Mouse (Mus musculus) heart, postnatal 36 days (tissue): ENCODE data around the gene 2310061I04Rik. TPM values are rescaled to one million over a fixed set of nuclear protein-coding genes. Genes with fewer than 3 reads are reported as not detected.

Source experiments
- DNase-seq, 2 experiments: peaks; one replicate each; pipeline ENCODE4 v3.0.0; 2021 to 2022
- intact Hi-C: fragments of 180-260 bp; cut with DNase I; formaldehyde crosslinking; loops from one replicate; pipeline ENCODE4 v1.15.1; 2025
- microRNA-seq, 2 experiments: library from miRNA; unstranded; fragments of <30 nt; microRNA quantifications; one replicate each; pipeline ENCODE4 v1.2.0; 2021; ENCODE audit warnings: borderline number of aligned reads in 2 of 2
- total RNA-seq, 2 experiments: library from RNA; stranded (reverse); gene quantifications; 2 replicates each; pipeline ENCODE4 v1.2.3; 2021

Gene 2310061I04Rik
- total RNA-seq, 2 experiments from 2014 or later, result 109 to 112 TPM

DNA sequence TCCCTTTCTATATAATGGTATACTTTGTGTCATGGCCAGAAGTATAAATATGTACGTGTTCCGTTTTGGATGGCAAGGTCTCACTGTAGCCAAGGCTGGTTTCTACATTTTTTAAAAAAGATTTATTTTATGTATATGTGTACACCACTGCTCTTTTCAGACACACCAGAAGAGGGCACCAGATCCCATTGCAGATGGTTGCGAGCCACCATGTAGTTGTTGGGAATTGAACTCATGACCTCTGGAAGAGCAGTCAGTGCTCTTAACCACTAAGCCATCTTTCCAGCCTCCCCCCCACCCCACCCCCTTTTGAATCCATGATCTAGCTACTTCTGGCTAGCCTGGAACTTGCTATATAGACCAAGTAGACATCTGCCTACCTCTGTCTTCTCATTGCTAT, 53.7 kb downstream of the 2310061I04Rik start:
- no peak for DNase-seq
- intact Hi-C loops, result loop anchor here (2.0 to 5.0 kb wide), 2 partner anchors 17 to 124 kb away; partner anchors contain the start of genes Abcf1 and Nrm

Small RNAs within 50 kb of the gene (microRNA-seq; reads per million reads assigned to microRNA genes)
- gene Gm28033 (0 to 2.0 reads per million in 2 experiments), gene Mir1894 (0.72 to 1.3 reads per million in 2 experiments)

Other genes with a start within 250 kb of the 2310061I04Rik start
- gene Vars2, start 229.8 kb downstream of the 2310061I04Rik start, total RNA-seq, result 10 to 100 TPM; 31.9 to 33.0 TPM
- 10 to 100 TPM; 16.9 to 17.4 TPM for gene Gtf2h4, start 223.7 kb downstream of the 2310061I04Rik start, total RNA-seq
- 10 to 100 TPM; 29.3 to 37.4 TPM for gene Ddr1, start 192.8 kb downstream of the 2310061I04Rik start, total RNA-seq
- gene Ier3, start 75.7 kb downstream of the 2310061I04Rik start, total RNA-seq, result 10 to 100 TPM; 26.8 to 43.0 TPM
- gene Flot1, start 74.2 kb downstream of the 2310061I04Rik start, total RNA-seq, result 100 to 1,000 TPM; 154 to 159 TPM
- gene Tubb5, start 59.1 kb downstream of the 2310061I04Rik start, total RNA-seq, result 10 to 100 TPM; 87.6 to 91.6 TPM
- gene Mdc1, start 55.9 kb downstream of the 2310061I04Rik start, total RNA-seq, result 10 to 100 TPM; 12.2 to 14.2 TPM
- gene Nrm, start 36.1 kb downstream of the 2310061I04Rik start, total RNA-seq, result 1 to 10 TPM; 2.3 to 2.4 TPM
- 10 to 100 TPM; 15.6 to 17.0 TPM for gene Ppp1r18, start 31.8 kb downstream of the 2310061I04Rik start, total RNA-seq
- gene Dhx16, start 17.6 kb downstream of the 2310061I04Rik start, total RNA-seq, result 10 to 100 TPM; 19.2 to 22.2 TPM
- gene Atat1, start 12.6 kb upstream of the 2310061I04Rik start, total RNA-seq, result 1 to 10 TPM; 6.6 to 6.8 TPM
- gene Mrps18b, start 19.0 kb upstream of the 2310061I04Rik start, total RNA-seq, result 10 to 100 TPM; 51.6 to 53.4 TPM
- gene Ppp1r10, start 19.0 kb upstream of the 2310061I04Rik start, total RNA-seq, result 10 to 100 TPM; 22.6 to 44.3 TPM
- gene Abcf1, start 72.3 kb upstream of the 2310061I04Rik start, total RNA-seq, result 10 to 100 TPM; 69.8 to 73.4 TPM
- 10 to 100 TPM; 28.6 to 32.7 TPM for gene Gnl1, start 82.4 kb upstream of the 2310061I04Rik start, total RNA-seq
- 1 to 10 TPM; 3.9 to 6.3 TPM for gene Prr3, start 82.8 kb upstream of the 2310061I04Rik start, total RNA-seq
- 10 to 100 TPM in 1 of 2 experiments, 1 to 10 TPM in 1; 6.5 to 14.0 TPM for gene H2-T24, start 123.1 kb upstream of the 2310061I04Rik start, total RNA-seq
- gene H2-T23, start 135.4 kb upstream of the 2310061I04Rik start, total RNA-seq, result 10 to 100 TPM; 23.7 to 38.9 TPM
- gene H2-T22, start 145.3 kb upstream of the 2310061I04Rik start, total RNA-seq, result 1 to 10 TPM; 9.5 to 10.0 TPM
- gene Gm6034, start 145.5 kb upstream of the 2310061I04Rik start, total RNA-seq, result not detected
- gene Gm11127, start 160.9 kb upstream of the 2310061I04Rik start, total RNA-seq, result 1 to 10 TPM; 3.4 to 4.3 TPM
- gene Gm19684, start 224.2 kb upstream of the 2310061I04Rik start, total RNA-seq, result under 1 TPM; 0.19 to 0.22 TPM
- gene Gm7030, start 232.0 kb upstream of the 2310061I04Rik start, total RNA-seq, result not detected